Mouse (Mus musculus) ES-Bruce4 (cell line): ENCODE measurements around the gene Abhd5.

ENCODE experiments used
- CTCF ChIP-seq: IDR thresholded peaks from one replicate; pipeline ENCODE4 v1.8.1; 2011; ENCODE audit warnings: low read depth, low read length
- POLR2A ChIP-seq: IDR thresholded peaks from one replicate; pipeline ENCODE4 v1.8.1; 2011; ENCODE audit warnings: low read length; ENCODE audit not compliant: insufficient read depth

DNA sequence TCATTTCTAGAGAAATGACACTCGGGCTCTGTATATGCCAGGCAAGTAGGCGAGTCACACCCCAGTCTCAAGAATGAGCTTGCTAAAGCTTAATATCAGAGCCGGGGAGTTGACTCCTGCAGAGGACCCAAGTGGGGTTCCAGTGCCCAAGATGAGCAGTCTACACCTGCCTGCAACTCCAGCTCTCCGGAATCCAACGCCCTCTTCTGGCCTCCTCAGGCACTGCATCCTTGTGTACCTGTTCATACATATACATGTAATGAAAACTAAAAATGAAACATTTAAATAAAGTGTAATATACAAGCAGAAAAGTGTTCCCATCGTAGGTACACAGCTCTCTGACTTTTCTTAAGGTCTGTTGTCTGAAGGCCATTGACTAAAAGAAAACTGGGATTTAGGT, 71.7 kb downstream of the Abhd5 start:
- peak; percentile 52 for TF ChIP-seq CTCF
- TF ChIP-seq POLR2A = no peak
